Mouse (Mus musculus) limb, embryonic 10.5 days (tissue): ENCODE data around the gene Rgl3. TPM values are rescaled to one million over a fixed set of nuclear protein-coding genes. Genes with fewer than 3 reads are reported as not detected.

Source experiments
- DNase-seq: peaks from one replicate; pipeline ENCODE4 v3.0.0-alpha.2; 2017; ENCODE audit warnings: low spot score
- H3K27ac ChIP-seq: fragments of 300-500 bp; sonication (generic); 2 replicates; pipeline ENCODE4 v1.5.1; 2016; ENCODE audit warnings: mild to moderate bottlenecking
- H3K27me3 ChIP-seq: fragments of 300-500 bp; sonication (generic); 2 replicates; pipeline ENCODE4 v1.6.1; 2016; ENCODE audit warnings: low read depth, mild to moderate bottlenecking; ENCODE audit not compliant: poor library complexity, severe bottlenecking
- H3K36me3 ChIP-seq: fragments of 300-500 bp; sonication (generic); 2 replicates; pipeline ENCODE4 v1.6.1; 2016; ENCODE audit warnings: mild to moderate bottlenecking, moderate library complexity
- H3K4me1 ChIP-seq: fragments of 300-500 bp; sonication (generic); 2 replicates; pipeline ENCODE4 v1.6.1; 2016
- H3K4me3 ChIP-seq: fragments of 300-500 bp; sonication (generic); 2 replicates; pipeline ENCODE4 v1.5.1; 2016; ENCODE audit warnings: mild to moderate bottlenecking, moderate library complexity
- H3K9me3 ChIP-seq: fragments of 300-500 bp; sonication (generic); replicated peaks from 2 replicates; pipeline ENCODE4 v1.6.1; 2016; ENCODE audit warnings: mild to moderate bottlenecking
- WGBS: fragments of 180-500 bp; shearing (Covaris S2); methylation state at CpG from one replicate; pipeline ENCODE4 v1.1.7; 2016; 5-methylcytosine and 5-hydroxymethylcytosine counted together
- polyA plus RNA-seq: library from polyadenylated mRNA; unstranded; fragments of >200 nt; fragmentation: Nextera tagmentation; extraction: Ambion mirVana; gene quantifications from 2 replicates; pipeline ENCODE4 v1.2.1, GENCODE M21; 2016

The Rgl3 gene
- polyA plus RNA-seq, 1 experiment from 2014 or later: 5.1 TPM

- DNase-seq: no peak
- peak overlapping the region; percentile 95 for H3K27ac ChIP-seq
- no peaks in the 10 kb centered on the region for H3K9me3 ChIP-seq
- WGBS: 3% methylated on average over 18 of the region's 18 CpGs
- peak overlapping the region; percentile 79 for H3K4me3 ChIP-seq
- peaks cover 16% of the 10 kb centered on the region for H3K36me3 ChIP-seq
- H3K27me3 ChIP-seq: peaks cover 20% of the 10 kb centered on the region
- peaks cover 19% of the 10 kb centered on the region for H3K4me1 ChIP-seq
These were observed 34.0 kb downstream of the Rgl3 start for GRCm38 (mm10) chr9:21955225-21955569.

- no peak for DNase-seq
- 82% methylated on average over 3 of the region's 3 CpGs for WGBS
- Histone ChIP-seq H3K27ac (no peak overlapping the region), H3K4me1 (peaks cover 15% of the 10 kb centered on the region), H3K4me3 (no peak overlapping the region), H3K36me3 (peaks cover 16% of the 10 kb centered on the region), H3K27me3 (peaks cover 14% of the 10 kb centered on the region), H3K9me3 (no peaks in the 10 kb centered on the region)
These were observed 34.6 kb downstream of the Rgl3 start for GRCm38 (mm10) chr9:21954635-21955034.

GRCm38 (mm10) chr9:21953600-21953999 lies 35.6 kb downstream of the Rgl3 start:
- WGBS: 11% methylated on average over 3 of the region's 3 CpGs
- no peaks in the 10 kb centered on the region for H3K9me3 ChIP-seq
- H3K4me3 ChIP-seq: no peak overlapping the region
- peaks cover 14% of the 10 kb centered on the region for H3K27me3 ChIP-seq
- H3K27ac ChIP-seq: no peak overlapping the region
- no peak for DNase-seq
- peaks cover 11% of the 10 kb centered on the region for H3K4me1 ChIP-seq
- H3K36me3 ChIP-seq: peaks cover 9% of the 10 kb centered on the region

- Histone ChIP-seq H3K9me3 (no peaks in the 10 kb centered on the region), H3K4me3 (no peak overlapping the region), H3K27me3 (peaks cover 26% of the 10 kb centered on the region), H3K4me1 (peaks cover 21% of the 10 kb centered on the region), H3K36me3 (no peaks in the 10 kb centered on the region), H3K27ac (no peak overlapping the region)
- no peak for DNase-seq
- WGBS: 77% methylated on average over 3 of the region's 3 CpGs
These were observed 37.3 kb downstream of the Rgl3 start for GRCm38 (mm10) chr9:21951977-21952376.

- no peak overlapping the region for H3K27ac ChIP-seq
- no peaks in the 10 kb centered on the region for H3K36me3 ChIP-seq
- 18% methylated on average over 11 of the region's 11 CpGs for WGBS
- H3K27me3 ChIP-seq: peaks cover 41% of the 10 kb centered on the region
- H3K4me3 ChIP-seq: no peak overlapping the region
- peaks cover 15% of the 10 kb centered on the region for H3K4me1 ChIP-seq
- no peaks in the 10 kb centered on the region for H3K9me3 ChIP-seq
- DNase-seq: peak; percentile 94
These were observed 38.9 kb downstream of the Rgl3 start for GRCm38 (mm10) chr9:21950322-21950721.

GRCm38 (mm10) chr9:21948790-21949189 lies 40.5 kb downstream of the Rgl3 start:
- no peak overlapping the region for H3K4me3 ChIP-seq
- WGBS: 67% methylated on average over 6 of the region's 6 CpGs
- no peak for DNase-seq
- peaks cover 17% of the 10 kb centered on the region for H3K4me1 ChIP-seq
- H3K27me3 ChIP-seq: peaks cover 56% of the 10 kb centered on the region
- H3K9me3 ChIP-seq: no peaks in the 10 kb centered on the region
- no peak overlapping the region for H3K27ac ChIP-seq
- H3K36me3 ChIP-seq: no peaks in the 10 kb centered on the region

- H3K4me3 ChIP-seq: no peak overlapping the region; the same call in 1 of the 2 replicates
- H3K27me3 ChIP-seq: peaks cover 63% of the 10 kb centered on the region
- 53% methylated on average over 8 of the region's 8 CpGs for WGBS
- no peak overlapping the region for H3K27ac ChIP-seq
- no peaks in the 10 kb centered on the region for H3K36me3 ChIP-seq
- peaks cover 15% of the 10 kb centered on the region for H3K4me1 ChIP-seq
- no peak for DNase-seq
- no peaks in the 10 kb centered on the region for H3K9me3 ChIP-seq
These were observed 41.1 kb downstream of the Rgl3 start for GRCm38 (mm10) chr9:21948146-21948545.

GRCm38 (mm10) chr9:21947540-21948130 lies 41.6 kb downstream of the Rgl3 start:
- WGBS: 5% methylated on average over 28 of the region's 28 CpGs
- Histone ChIP-seq H3K27me3 (peaks cover 64% of the 10 kb centered on the region), H3K36me3 (no peaks in the 10 kb centered on the region), H3K27ac (no peak overlapping the region), H3K4me1 (peaks cover 15% of the 10 kb centered on the region), H3K9me3 (no peaks in the 10 kb centered on the region), H3K4me3 (peak overlapping the region; percentile 35)
- no peak for DNase-seq

GRCm38 (mm10) chr9:21944267-21944666 lies 45.0 kb downstream of the Rgl3 start:
- 18% methylated on average over 23 of the region's 23 CpGs for WGBS
- peaks cover 61% of the 10 kb centered on the region for H3K27me3 ChIP-seq

GRCm38 (mm10) chr9:21943638-21944037 lies 45.6 kb downstream of the Rgl3 start:
- Histone ChIP-seq H3K27ac (no peak overlapping the region), H3K27me3 (peaks cover 55% of the 10 kb centered on the region), H3K4me1 (peaks cover 15% of the 10 kb centered on the region), H3K36me3 (no peaks in the 10 kb centered on the region), H3K9me3 (no peaks in the 10 kb centered on the region), H3K4me3 (no peak overlapping the region)
- DNase-seq: no peak
- 48% methylated on average over 12 of the region's 12 CpGs for WGBS

More at GRCm38 (mm10) chr9:21944267-21944666, 45.0 kb downstream of the Rgl3 start:
- Histone ChIP-seq H3K36me3 (no peaks in the 10 kb centered on the region), H3K9me3 (no peaks in the 10 kb centered on the region), H3K27ac (no peak overlapping the region), H3K4me3 (no peak overlapping the region), H3K4me1 (peaks cover 15% of the 10 kb centered on the region)
- peak; percentile 61 for DNase-seq

GRCm38 (mm10) chr9:21943046-21943445 lies 46.2 kb downstream of the Rgl3 start:
- Histone ChIP-seq H3K4me1 (peaks cover 15% of the 10 kb centered on the region), H3K36me3 (no peaks in the 10 kb centered on the region), H3K4me3 (no peak overlapping the region), H3K9me3 (no peaks in the 10 kb centered on the region), H3K27me3 (peaks cover 49% of the 10 kb centered on the region), H3K27ac (no peak overlapping the region)
- no peak for DNase-seq
- 76% methylated on average over 12 of the region's 12 CpGs for WGBS

- no peak overlapping the region for H3K27ac ChIP-seq
- H3K9me3 ChIP-seq: no peaks in the 10 kb centered on the region
- H3K36me3 ChIP-seq: no peaks in the 10 kb centered on the region
- H3K27me3 ChIP-seq: peaks cover 13% of the 10 kb centered on the region
- no peak overlapping the region for H3K4me3 ChIP-seq
- 86% methylated on average over 4 of the region's 4 CpGs for WGBS
- DNase-seq: no peak
- peaks cover 17% of the 10 kb centered on the region for H3K4me1 ChIP-seq
These were observed 50.9 kb downstream of the Rgl3 start for GRCm38 (mm10) chr9:21938234-21938855.

GRCm38 (mm10) chr9:21937711-21938175 lies 51.5 kb downstream of the Rgl3 start:
- DNase-seq: no peak
- H3K4me3 ChIP-seq: peak overlapping the region; percentile 69
- peaks cover 9% of the 10 kb centered on the region for H3K27me3 ChIP-seq
- WGBS: 82% methylated on average over 4 of the region's 4 CpGs
- H3K27ac ChIP-seq: no peak overlapping the region
- no peaks in the 10 kb centered on the region for H3K36me3 ChIP-seq
- H3K4me1 ChIP-seq: peaks cover 17% of the 10 kb centered on the region
- no peaks in the 10 kb centered on the region for H3K9me3 ChIP-seq
